Mouse (Mus musculus) kidney, postnatal 0 days (tissue): Measurements from ENCODE around the gene Dbt. TPM values are rescaled to one million over a fixed set of nuclear protein-coding genes. Genes with fewer than 3 reads are reported as not detected.
"Not testable (repeated sequence)": the region's sequence is repeated elsewhere in the genome, so short reads cannot be mapped to it uniquely, and the experiment has no call there.

Experiments
- ATAC-seq: fragments of 200-750 bp; cut with Nextera tagmentation; replicated peaks from 2 replicates; pipeline ENCODE4 v1.8.0; 2017; ENCODE audit warnings: low read depth, moderate number of reproducible peaks, moderate TSS enrichment, moderate library complexity; ENCODE audit not compliant: low FRiP score
- DNase-seq: peaks from one replicate; pipeline ENCODE4 v3.0.0-alpha.2; 2016; ENCODE audit warnings: low spot score
- H3K27ac ChIP-seq: fragments of 300-500 bp; sonication (generic); 2 replicates; pipeline ENCODE4 v1.5.1; 2014; ENCODE audit warnings: mild to moderate bottlenecking
- H3K27me3 ChIP-seq: fragments of 300-500 bp; sonication (generic); 2 replicates; pipeline ENCODE4 v1.6.1; 2014; ENCODE audit warnings: low read length, mixed read lengths; ENCODE audit not compliant: insufficient read depth
- H3K36me3 ChIP-seq: fragments of 300-500 bp; sonication (generic); 2 replicates; pipeline ENCODE4 v1.6.1; 2014; ENCODE audit warnings: low read length, mixed read lengths; ENCODE audit not compliant: insufficient read depth
- H3K4me1 ChIP-seq: fragments of 300-500 bp; sonication (generic); replicated peaks from 2 replicates; pipeline ENCODE4 v1.6.1; 2014; ENCODE audit warnings: antibody characterized with exemption, low read length, mixed read lengths; ENCODE audit not compliant: insufficient read depth
- H3K4me2 ChIP-seq: fragments of 300-500 bp; sonication (generic); 2 replicates; pipeline ENCODE4 v1.6.1; 2014; ENCODE audit warnings: mild to moderate bottlenecking, low read length, moderate library complexity, mixed read lengths
- H3K4me3 ChIP-seq: fragments of 300-500 bp; sonication (generic); replicated peaks from 2 replicates; pipeline ENCODE4 v1.5.1; 2014; ENCODE audit warnings: low read depth, low read length
- H3K9ac ChIP-seq: fragments of 300-500 bp; sonication (generic); 2 replicates; pipeline ENCODE4 v1.6.1; 2014; ENCODE audit warnings: low read depth, low read length
- H3K9me3 ChIP-seq: fragments of 300-500 bp; sonication (generic); replicated peaks from 2 replicates; pipeline ENCODE4 v1.6.1; 2016; ENCODE audit warnings: low read length, inconsistent platforms, mixed read lengths
- CTCF ChIP-seq: IDR thresholded peaks from 2 replicates; pipeline ENCODE4 v1.5.1; 2016; ENCODE audit warnings: antibody characterized with exemption, low read depth, mild to moderate bottlenecking, moderate library complexity
- WGBS: fragments of 180-500 bp; shearing (Covaris S2); extraction: QIAGEN DNeasy Blood & Tissue Kit; methylation state at CpG from one replicate; pipeline ENCODE4 v1.1.7; 2014; 5-methylcytosine and 5-hydroxymethylcytosine counted together
- polyA plus RNA-seq: library from polyadenylated mRNA; unstranded; fragments of >200 nt; fragmentation: Nextera tagmentation; extraction: Ambion mirVana; gene quantifications from 2 replicates; pipeline ENCODE4 v1.2.1, GENCODE M21; 2015

Dbt gene
- polyA plus RNA-seq, 1 experiment from 2014 or later, result 12.6 TPM

DNA sequence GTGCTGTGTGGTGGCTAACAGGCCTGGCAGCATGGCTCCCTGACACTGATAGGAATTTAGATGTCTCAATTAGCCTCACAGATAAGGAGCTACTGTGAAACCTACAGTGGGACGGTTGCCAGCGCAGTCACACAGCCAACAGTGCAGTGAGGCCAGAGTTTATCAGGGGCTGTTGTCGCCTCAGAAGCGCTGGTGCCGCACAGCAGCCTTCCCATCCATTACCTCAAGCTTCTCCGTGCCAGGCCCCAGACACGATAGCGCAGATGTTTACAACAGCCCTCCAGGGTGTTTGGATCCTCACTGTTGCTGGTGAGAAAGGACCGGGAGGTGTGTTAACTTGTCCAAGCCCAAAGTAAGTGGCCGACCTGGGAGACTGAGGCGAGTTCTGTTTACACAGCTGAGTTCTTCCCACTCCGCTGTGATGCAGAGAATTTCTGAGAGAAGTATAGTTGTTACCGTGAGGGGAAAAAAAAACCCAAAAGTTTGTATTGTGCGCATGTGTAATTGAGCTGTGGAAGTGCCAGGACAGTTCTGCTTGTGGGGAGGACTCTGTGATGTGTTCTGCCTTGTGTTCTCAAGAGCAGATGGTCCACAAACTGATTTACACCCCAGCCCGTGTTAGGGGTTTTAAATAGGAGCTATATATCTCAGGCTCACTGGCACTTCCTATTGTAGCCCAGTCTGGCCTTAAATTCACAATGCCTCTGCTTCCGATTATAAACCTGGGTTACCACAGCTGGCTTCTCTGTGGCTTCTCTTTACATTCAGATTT, 23.7 kb downstream of the Dbt start:
- H3K4me1 ChIP-seq, result no peaks in the 10 kb centered on the region
- no peak overlapping the region for H3K9ac ChIP-seq
- H3K36me3 ChIP-seq, result peaks cover 37% of the 10 kb centered on the region
- WGBS, result 26% methylated on average over 16 of the region's 16 CpGs
- H3K4me3 ChIP-seq, result no peak overlapping the region
- no peak overlapping the region for H3K4me2 ChIP-seq
- ATAC-seq (no peak), DNase-seq (peak; percentile 22)
- no peak for TF ChIP-seq CTCF
- H3K27me3 ChIP-seq, result no peaks in the 10 kb centered on the region
- H3K9me3 ChIP-seq, result no peaks in the 10 kb centered on the region
- H3K27ac ChIP-seq, result no peak overlapping the region

DNA sequence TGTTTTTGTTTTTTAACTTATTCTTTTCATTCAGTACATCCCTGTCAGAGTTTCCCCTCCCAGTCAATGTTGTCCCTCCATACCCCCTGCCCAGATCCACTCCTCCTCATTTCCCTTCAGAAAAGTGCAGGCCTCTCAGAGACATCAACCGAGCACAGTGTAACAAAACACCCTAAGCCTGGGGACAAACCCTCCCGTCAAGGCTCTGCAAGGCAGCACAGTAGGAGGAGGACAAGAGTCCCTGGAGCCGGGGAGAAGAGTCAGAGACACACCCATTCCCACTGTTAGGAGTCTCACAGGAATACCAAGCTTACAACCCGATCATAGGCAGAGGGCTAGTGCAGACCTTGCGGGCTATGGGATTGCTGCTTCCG, 24.3 kb downstream of the Dbt start:
- peak; percentile 44 for DNase-seq
- Histone ChIP-seq H3K36me3 (peaks cover 37% of the 10 kb centered on the region), H3K9me3 (no peaks in the 10 kb centered on the region), H3K27ac (no peak overlapping the region), H3K4me1 (no peaks in the 10 kb centered on the region), H3K9ac (no peak overlapping the region), H3K4me3 (no peak overlapping the region), H3K27me3 (no peaks in the 10 kb centered on the region), H3K4me2 (no peak overlapping the region)
- 32% methylated on average over 6 of the region's 6 CpGs for WGBS
- TF ChIP-seq CTCF, result no peak
- ATAC-seq, result peak; percentile 52; the same call in 1 of the 2 replicates

DNA sequence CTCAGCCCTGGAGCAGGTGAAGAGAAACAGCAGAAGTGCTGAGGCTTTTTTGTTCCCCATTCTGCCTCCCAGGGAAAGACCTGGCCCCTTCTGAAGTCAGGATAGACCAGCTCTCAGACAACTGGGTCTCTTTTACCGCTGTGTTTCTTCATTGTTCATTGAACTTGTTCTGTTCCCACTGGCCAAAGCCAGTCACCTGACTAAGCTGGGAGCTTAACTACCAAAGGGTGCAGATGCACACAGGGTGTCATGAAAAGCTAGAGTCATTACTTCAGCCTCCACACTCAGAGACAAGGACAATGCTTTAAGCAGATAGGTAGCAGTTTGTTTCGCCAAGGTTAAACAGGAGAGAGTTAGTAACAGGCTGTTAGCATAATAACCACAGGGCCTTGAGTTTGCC, 29.2 kb downstream of the Dbt start:
- no peak overlapping the region for H3K4me3 ChIP-seq
- H3K9ac ChIP-seq, result no peak overlapping the region
- H3K9me3 ChIP-seq, result no peaks in the 10 kb centered on the region
- ATAC-seq, result no peak
- no peaks in the 10 kb centered on the region for H3K27me3 ChIP-seq
- peaks cover 36% of the 10 kb centered on the region for H3K36me3 ChIP-seq
- WGBS, result 24% methylated on average over 2 of the region's 2 CpGs
- H3K4me1 ChIP-seq, result no peaks in the 10 kb centered on the region
- no peak for DNase-seq
- TF ChIP-seq CTCF, result no peak
- H3K4me2 ChIP-seq, result no peak overlapping the region
- H3K27ac ChIP-seq, result no peak overlapping the region

DNA sequence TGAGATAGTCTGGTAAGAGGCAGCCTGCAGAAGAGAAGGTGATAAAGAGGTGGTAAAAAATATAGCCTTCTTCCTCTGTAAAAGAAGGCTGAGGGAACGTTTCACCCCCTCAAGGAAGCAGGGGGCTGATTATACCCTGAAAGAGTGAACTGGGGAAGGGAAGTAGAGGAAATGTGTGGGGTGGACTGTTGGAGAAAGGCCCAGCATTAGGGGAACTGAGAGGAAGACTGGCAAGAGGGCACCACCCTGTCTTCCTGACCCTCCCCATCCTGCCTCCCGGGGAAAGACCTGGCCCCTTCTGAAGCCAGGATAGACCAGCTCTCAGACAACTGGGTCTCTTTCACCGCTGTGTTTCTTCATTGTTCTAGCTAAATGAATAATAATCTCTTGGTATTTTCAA, 29.7 kb downstream of the Dbt start:
- ATAC-seq, result no peak
- H3K9ac ChIP-seq, result no peak overlapping the region
- WGBS, result 47% methylated on average over 3 of the region's 3 CpGs
- no peak overlapping the region for H3K4me2 ChIP-seq
- no peak overlapping the region for H3K27ac ChIP-seq
- DNase-seq, result no peak
- no peaks in the 10 kb centered on the region for H3K9me3 ChIP-seq
- H3K4me1 ChIP-seq, result no peaks in the 10 kb centered on the region
- H3K4me3 ChIP-seq, result no peak overlapping the region
- peaks cover 40% of the 10 kb centered on the region for H3K36me3 ChIP-seq
- no peaks in the 10 kb centered on the region for H3K27me3 ChIP-seq
- no peak for TF ChIP-seq CTCF

DNA sequence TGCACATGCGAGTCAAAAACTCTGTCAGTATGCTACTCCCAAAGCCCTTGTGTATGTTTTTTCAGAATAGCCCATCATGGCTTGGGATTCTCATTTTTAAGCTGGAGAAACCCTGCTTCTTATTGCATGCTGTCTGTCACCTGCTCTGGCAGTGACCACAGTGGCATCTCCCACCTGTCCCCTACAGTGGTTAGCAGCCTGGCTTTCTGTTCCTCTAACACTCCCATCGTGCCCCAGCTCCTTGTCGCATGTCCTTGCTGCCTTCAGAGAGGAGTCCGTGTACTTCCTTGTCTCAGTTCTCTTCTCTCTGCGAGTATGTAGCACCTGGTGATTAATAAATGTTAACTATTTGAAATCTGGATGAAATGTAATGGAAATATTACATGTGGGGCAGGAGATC, 34.6 kb downstream of the Dbt start:
- Histone ChIP-seq H3K4me3 (no peak overlapping the region), H3K27me3 (no peaks in the 10 kb centered on the region), H3K36me3 (peaks cover 34% of the 10 kb centered on the region), H3K27ac (no peak overlapping the region), H3K4me1 (no peaks in the 10 kb centered on the region), H3K9ac (no peak overlapping the region), H3K9me3 (no peaks in the 10 kb centered on the region), H3K4me2 (no peak overlapping the region)
- ATAC-seq (no peak), DNase-seq (no peak)
- TF ChIP-seq CTCF, result no peak
- WGBS, result 88% methylated on average over 5 of the region's 5 CpGs

DNA sequence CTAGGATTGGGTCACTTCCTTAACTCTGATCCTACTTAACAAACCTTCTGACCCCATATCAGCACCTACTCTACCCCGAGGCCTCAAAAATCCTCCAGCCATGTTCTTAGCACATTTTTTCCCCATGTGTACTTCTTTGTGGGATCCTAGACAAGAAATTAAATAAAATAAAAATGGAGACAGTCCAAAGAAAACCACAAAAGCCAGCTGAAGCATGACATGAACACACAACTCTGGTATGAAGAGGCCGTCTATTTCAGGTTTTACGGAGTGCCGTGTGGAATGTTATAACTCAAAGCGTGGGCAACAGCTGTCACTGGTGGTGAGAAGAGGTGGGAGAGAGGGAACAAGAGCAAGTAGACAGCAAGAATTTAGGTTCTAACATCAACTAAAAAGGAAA, 38.5 kb downstream of the Dbt start:
- H3K9me3 ChIP-seq, result no peaks in the 10 kb centered on the region
- H3K4me2 ChIP-seq, result no peak overlapping the region
- no peaks in the 10 kb centered on the region for H3K27me3 ChIP-seq
- H3K4me3 ChIP-seq, result no peak overlapping the region
- no peak overlapping the region for H3K9ac ChIP-seq
- WGBS, result 86% methylated on average over 5 of the region's 5 CpGs
- H3K4me1 ChIP-seq, result no peaks in the 10 kb centered on the region
- ATAC-seq (no peak), DNase-seq (no peak)
- peaks cover 17% of the 10 kb centered on the region for H3K36me3 ChIP-seq
- H3K27ac ChIP-seq, result no peak overlapping the region
- no peak for TF ChIP-seq CTCF

DNA sequence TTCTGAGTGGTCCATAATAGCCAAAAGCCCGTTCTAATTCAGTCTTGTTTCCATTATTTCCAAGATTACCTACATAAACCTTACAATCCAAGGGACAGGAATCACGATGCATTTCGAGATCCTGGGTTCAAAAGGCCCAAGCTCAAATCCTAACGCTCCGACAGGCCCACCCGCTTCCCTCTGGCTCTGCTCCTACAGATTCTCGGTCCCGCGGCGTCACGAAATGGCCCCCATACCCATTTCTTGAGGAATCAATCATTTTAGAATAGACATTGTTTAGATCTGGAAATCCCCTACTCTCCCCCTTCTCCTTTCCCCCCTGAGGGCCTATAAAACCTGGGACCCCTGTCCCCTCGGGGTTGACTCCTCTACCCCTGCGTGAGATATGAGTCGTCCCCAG, 48.4 kb downstream of the Dbt start:
- H3K27ac ChIP-seq, H3K4me1 ChIP-seq, H3K36me3 ChIP-seq, H3K27me3 ChIP-seq, H3K9ac ChIP-seq, H3K9me3 ChIP-seq, ATAC-seq, DNase-seq, H3K4me2 ChIP-seq, H3K4me3 ChIP-seq: not testable (repeated sequence)
- 93% methylated on average over 13 of the region's 14 CpGs for WGBS
